Mouse (Mus musculus): ENCODE data around the gene Sf3b5. TPM values are rescaled to one million over a fixed set of nuclear protein-coding genes. Genes with fewer than 3 reads are reported as not detected.

The Sf3b5 gene
- total RNA-seq, 2 experiments from 2014 or later: 9.4 to 9.7 TPM

GRCm38 (mm10) chr10:12977787-12978212 is 27.3 kb upstream of the Sf3b5 start:
- no peak for TF ChIP-seq CTCF (conservative IDR thresholded peaks at IDR 0.05)
- no peak overlapping the region for H3K4me3 ChIP-seq
- no peak for DNase-seq (ENCODE audit: low spot score in 2 of 2)

DNA sequence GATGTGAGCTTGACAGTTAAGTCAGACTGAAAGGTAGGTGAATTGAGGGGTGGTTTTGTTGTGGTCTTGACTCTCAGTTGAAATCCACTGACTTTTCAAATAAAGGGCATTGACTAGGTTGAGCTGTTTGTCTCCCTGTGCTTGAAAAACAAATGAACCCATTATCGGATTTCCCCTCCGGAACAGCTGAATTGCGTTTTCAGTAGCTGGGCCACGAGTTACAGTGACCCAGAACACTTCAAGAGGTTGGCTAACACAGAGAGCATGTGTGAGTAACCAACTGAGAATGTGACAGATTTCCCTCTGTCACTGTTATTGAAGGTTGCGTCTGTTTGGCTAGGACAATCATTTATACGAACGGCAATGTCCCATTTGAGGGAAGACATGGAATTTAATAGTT is 24.1 kb upstream of the Sf3b5 start:
- DNase-seq (ENCODE audit: low spot score in 2 of 2): no peak
- TF ChIP-seq CTCF (conservative IDR thresholded peaks at IDR 0.05): no peak
- Histone ChIP-seq H3K27ac (no peak overlapping the region), H3K4me3 (no peak overlapping the region)

More at GRCm38 (mm10) chr10:12977787-12978212, 27.3 kb upstream of the Sf3b5 start:
- no peak overlapping the region for H3K27ac ChIP-seq

GRCm38 (mm10) chr10:12983516-12983915 is 21.6 kb upstream of the Sf3b5 start:
- TF ChIP-seq CTCF (conservative IDR thresholded peaks at IDR 0.05): no peak
- DNase-seq (ENCODE audit: low spot score in 2 of 2): no peak

DNA sequence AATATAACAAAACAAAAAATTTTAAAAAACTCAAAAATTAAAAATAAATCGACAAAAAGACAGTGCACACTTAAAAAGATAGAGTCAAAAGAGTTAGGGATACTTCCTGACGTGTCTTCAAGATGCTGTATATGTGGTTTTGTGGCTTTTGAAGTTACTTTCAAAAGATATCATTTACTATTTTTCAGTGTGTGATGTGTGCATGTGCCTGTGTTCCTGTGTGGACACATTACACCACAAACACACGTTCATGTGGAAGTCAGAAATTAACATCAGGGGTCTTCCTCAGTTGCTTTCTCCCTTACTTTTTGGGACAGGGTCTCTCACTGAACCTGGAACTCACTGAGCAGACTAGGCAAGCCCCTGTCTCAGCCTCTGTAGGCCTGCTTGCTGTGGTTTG is 20.1 kb upstream of the Sf3b5 start:
- no peak overlapping the region for H3K4me3 ChIP-seq

More at GRCm38 (mm10) chr10:12983516-12983915, 21.6 kb upstream of the Sf3b5 start:
- Histone ChIP-seq H3K4me3 (no peak overlapping the region), H3K27ac (no peak overlapping the region)

GRCm38 (mm10) chr10:12986485-12986884 is 18.7 kb upstream of the Sf3b5 start:
- no peak overlapping the region for H3K4me3 ChIP-seq
- no peak overlapping the region for H3K27ac ChIP-seq
- DNase-seq (ENCODE audit: low spot score in 2 of 2): no peak
- TF ChIP-seq CTCF (conservative IDR thresholded peaks at IDR 0.05): no peak

More for the DNA sequence above, 20.1 kb upstream of the Sf3b5 start:
- H3K27ac ChIP-seq: no peak overlapping the region
- no peak for DNase-seq (ENCODE audit: low spot score in 2 of 2)
- TF ChIP-seq CTCF (conservative IDR thresholded peaks at IDR 0.05): no peak

DNA sequence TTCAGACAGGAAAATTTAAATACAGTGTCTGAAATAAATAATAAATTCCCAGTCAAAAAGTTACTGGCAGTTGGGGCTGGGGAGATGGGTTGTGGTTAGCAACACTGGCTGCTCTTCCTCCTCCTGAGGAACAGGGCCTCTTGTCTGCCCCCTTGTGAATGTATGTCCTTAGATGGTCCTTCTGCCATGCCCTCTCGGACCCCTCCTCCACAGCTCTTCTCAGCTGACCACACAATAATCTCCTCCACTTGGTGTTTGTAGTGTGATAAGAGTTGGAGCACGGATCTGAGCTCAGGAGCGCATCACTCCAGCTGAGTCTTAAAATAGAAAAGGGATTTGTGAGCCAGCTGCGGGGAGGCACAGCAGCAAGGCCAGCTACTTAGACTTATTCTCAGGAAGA is 18.2 kb upstream of the Sf3b5 start:
- H3K27ac ChIP-seq: no peak overlapping the region
- TF ChIP-seq CTCF (conservative IDR thresholded peaks at IDR 0.05): no peak
- no peak overlapping the region for H3K4me3 ChIP-seq
- DNase-seq (ENCODE audit: low spot score in 2 of 2): no peak

- Histone ChIP-seq H3K4me3 (no peak overlapping the region), H3K27ac (no peak overlapping the region)
- DNase-seq (ENCODE audit: low spot score in 2 of 2): no peak
- TF ChIP-seq CTCF (conservative IDR thresholded peaks at IDR 0.05): no peak
These were observed 13.2 kb upstream of the Sf3b5 start for GRCm38 (mm10) chr10:12991953-12992352.

DNA sequence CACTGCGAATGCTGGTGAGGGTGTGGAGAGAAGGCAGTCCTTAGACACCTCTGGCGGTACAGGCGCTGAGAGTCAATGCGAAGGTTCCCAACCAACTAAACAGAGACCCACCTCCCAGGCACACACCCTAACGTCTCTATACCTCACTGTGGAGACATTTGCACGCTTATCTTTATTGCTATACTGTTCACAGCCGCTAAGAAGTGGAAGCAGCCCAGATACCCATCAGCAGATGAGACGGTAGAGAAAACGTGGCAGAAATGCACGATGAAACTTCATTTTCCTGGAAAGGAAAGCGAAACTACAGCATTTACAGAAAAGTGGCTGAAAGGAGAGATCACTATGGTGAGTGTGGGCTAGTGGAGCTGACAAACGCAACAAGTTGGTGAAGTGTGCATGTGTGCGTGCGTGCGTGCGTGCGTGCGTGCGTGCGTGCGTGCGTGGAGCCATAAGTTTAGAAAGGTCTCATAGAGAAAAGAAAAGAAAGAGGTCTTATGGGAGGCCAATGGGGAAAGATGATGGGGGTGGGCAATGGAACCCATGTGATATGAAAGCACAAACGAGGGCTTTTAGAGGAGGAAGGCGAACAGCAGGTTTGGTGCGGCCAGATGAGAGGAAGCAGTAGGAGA is 11.6 kb upstream of the Sf3b5 start:
- Histone ChIP-seq H3K4me3 (no peak overlapping the region), H3K27ac (no peak overlapping the region)
- no peak for DNase-seq (ENCODE audit: low spot score in 2 of 2)
- no peak for TF ChIP-seq CTCF (conservative IDR thresholded peaks at IDR 0.05)

GRCm38 (mm10) chr10:12996736-12997477 is 8.2 kb upstream of the Sf3b5 start:
- peak; percentile 79 for TF ChIP-seq CTCF (conservative IDR thresholded peaks at IDR 0.05)

DNA sequence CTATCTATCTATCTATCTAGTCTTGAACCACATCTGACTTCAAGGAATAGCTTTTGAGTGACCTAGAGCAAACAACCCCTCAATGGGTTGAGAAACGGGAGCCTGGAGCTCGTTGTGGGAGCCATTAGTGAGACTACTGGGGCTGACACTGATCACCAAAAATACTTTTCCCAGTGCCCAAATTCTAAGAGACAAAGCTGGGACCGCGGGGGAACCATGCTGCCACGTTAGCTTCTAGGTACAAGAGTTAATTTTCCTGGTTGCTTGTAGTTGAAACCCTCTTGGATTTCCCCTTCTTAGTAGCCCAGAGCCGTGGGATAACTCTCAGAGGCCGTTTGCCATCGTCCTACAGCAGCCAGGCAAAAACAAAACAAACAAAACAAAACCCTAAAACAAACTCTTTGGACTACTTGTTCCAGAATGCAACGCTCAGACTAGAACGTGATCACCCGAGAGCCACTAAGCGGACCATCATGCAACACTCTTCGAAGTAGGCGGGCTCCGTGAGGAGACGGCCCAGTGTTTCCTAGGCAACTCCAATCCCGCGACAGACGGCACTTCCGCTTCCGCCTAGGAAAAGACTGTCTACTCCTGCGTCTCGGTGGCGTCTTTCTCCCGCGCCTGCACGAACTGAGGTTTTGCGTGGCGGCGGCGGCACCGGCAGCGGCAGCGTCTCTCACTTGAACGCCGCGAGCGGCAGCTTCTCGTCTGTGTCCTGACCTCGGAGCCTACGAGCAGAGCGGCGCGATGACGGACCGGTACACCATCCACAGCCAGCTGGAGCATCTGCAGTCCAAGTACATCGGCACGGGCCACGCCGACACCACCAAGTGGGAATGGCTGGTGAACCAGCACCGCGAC is 3.0 kb downstream of the Sf3b5 start:
- no peak for TF ChIP-seq CTCF (conservative IDR thresholded peaks at IDR 0.05)
- H3K4me3 ChIP-seq: peak overlapping the region; percentile 89
- DNase-seq (ENCODE audit: low spot score in 2 of 2): peak; percentile 96 to 98
- H3K27ac ChIP-seq: peak overlapping the region; percentile 80

More at GRCm38 (mm10) chr10:12996736-12997477, 8.2 kb upstream of the Sf3b5 start:
- Histone ChIP-seq H3K27ac (no peak overlapping the region), H3K4me3 (no peak overlapping the region)
- DNase-seq (ENCODE audit: low spot score in 2 of 2): peak; percentile 62 to 87

DNA sequence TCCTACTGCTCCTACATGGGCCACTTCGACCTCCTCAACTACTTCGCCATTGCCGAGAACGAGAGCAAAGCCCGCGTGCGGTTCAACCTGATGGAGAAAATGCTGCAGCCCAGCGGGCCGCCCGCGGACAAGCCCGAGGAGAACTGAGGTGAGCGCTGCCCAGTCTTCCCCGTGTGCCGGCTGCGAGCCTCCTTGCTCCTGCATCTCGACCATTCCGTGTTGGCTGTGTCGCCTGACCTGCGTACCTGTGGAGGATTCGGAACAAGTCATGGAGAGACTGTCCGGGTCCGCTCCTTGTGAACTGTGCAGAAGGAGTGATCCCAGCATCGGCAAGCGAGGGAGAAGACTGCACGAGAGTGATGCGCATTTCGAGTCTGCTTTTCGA is 3.6 kb downstream of the Sf3b5 start:
- Histone ChIP-seq H3K4me3 (peak overlapping the region; percentile 89), H3K27ac (peak overlapping the region; percentile 80)
- peak in 1 of 2 experiments; percentile 12 for DNase-seq (ENCODE audit: low spot score in 2 of 2)
- TF ChIP-seq CTCF (conservative IDR thresholded peaks at IDR 0.05): no peak

DNA sequence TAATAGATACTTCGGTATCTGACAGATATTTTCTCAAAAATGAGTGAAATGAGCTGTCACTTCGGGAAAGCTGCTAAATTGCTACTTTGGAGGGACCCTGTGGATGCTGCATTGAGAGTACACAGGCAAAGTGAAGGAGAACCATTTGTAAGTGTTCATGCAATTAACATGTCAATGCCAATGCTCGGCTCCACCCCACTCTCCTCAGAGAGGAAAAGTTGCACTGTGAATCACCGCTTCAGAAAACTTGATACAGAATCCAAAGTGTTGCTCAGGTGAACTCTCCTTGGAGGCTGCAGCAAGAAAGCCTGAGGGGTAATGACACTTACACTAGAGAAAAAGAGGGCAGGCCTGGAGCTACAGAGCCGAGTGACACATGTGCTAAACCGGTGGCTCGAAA is 8.9 kb downstream of the Sf3b5 start:
- H3K27ac ChIP-seq: no peak overlapping the region
- DNase-seq (ENCODE audit: low spot score in 2 of 2): no peak

GRCm38 (mm10) chr10:13016573-13016972 is 11.4 kb downstream of the Sf3b5 start:
- no peak overlapping the region for H3K4me3 ChIP-seq

More for the DNA sequence above, 8.9 kb downstream of the Sf3b5 start:
- TF ChIP-seq CTCF (conservative IDR thresholded peaks at IDR 0.05): no peak
- H3K4me3 ChIP-seq: no peak overlapping the region

More at GRCm38 (mm10) chr10:13016573-13016972, 11.4 kb downstream of the Sf3b5 start:
- H3K27ac ChIP-seq: no peak overlapping the region
- peak; percentile 74 to 85 for DNase-seq (ENCODE audit: low spot score in 2 of 2)
- TF ChIP-seq CTCF (conservative IDR thresholded peaks at IDR 0.05): peak; percentile 95
